Mouse (Mus musculus) liver, adult 2 months (tissue): ENCODE data around the gene Sgk2. TPM values are rescaled to one million over a fixed set of nuclear protein-coding genes. Genes with fewer than 3 reads are reported as not detected.

Experiments
- DNase-seq: peaks from one replicate; pipeline ENCODE4 v3.0.0-alpha.2; 2011; ENCODE audit warnings: low read depth, low spot score; ENCODE audit errors: extremely low read depth
- H3K27ac ChIP-seq: fragments of 200-500 bp; replicated peaks from 2 replicates; pipeline ENCODE4 v1.5.1; 2012; ENCODE audit warnings: low read depth, mild to moderate bottlenecking, control low read depth, inconsistent platforms, low read length; ENCODE audit not compliant: insufficient read depth
- H3K27me3 ChIP-seq: fragments of 200-500 bp; 2 replicates; pipeline ENCODE4 v1.6.1; 2012; ENCODE audit warnings: mild to moderate bottlenecking, moderate library complexity, low read length, inconsistent platforms; ENCODE audit not compliant: control insufficient read depth, insufficient read depth
- H3K36me3 ChIP-seq: fragments of 200-500 bp; 2 replicates; pipeline ENCODE4 v1.6.1; 2012; ENCODE audit warnings: low read length, inconsistent platforms; ENCODE audit not compliant: control insufficient read depth, insufficient read depth
- H3K4me1 ChIP-seq: fragments of 200-500 bp; 2 replicates; pipeline ENCODE4 v1.6.1; 2011; ENCODE audit warnings: low read length; ENCODE audit not compliant: control insufficient read depth, insufficient read depth
- H3K4me3 ChIP-seq: fragments of 200-500 bp; 2 replicates; pipeline ENCODE4 v1.5.1; 2011; ENCODE audit warnings: low read depth, mild to moderate bottlenecking, control low read depth, low read length, moderate library complexity; ENCODE audit not compliant: insufficient read depth
- H3K79me2 ChIP-seq: fragments of 200-500 bp; 2 replicates; pipeline ENCODE4 v1.6.1; 2012; ENCODE audit warnings: inconsistent platforms, mild to moderate bottlenecking, low read length, moderate library complexity; ENCODE audit not compliant: control insufficient read depth, insufficient read depth
- H3K9ac ChIP-seq: fragments of 200-500 bp; 2 replicates; pipeline ENCODE4 v1.6.1; 2012; ENCODE audit warnings: low read depth, mild to moderate bottlenecking, control low read depth, inconsistent platforms, low read length
- CTCF ChIP-seq: fragments of 200-500 bp; IDR thresholded peaks from 2 replicates; pipeline ENCODE4 v1.5.1; 2011; ENCODE audit warnings: low read depth, low read length, control low read depth
- POLR2A ChIP-seq: fragments of 200-500 bp; IDR thresholded peaks from 2 replicates; pipeline ENCODE4 v1.6.1; 2011; ENCODE audit warnings: low read length, control low read depth; ENCODE audit not compliant: insufficient read depth; ENCODE audit errors: extremely low read depth
- WGBS: fragments of 180-500 bp; shearing (Covaris S2); methylation state at CpG from one replicate; pipeline ENCODE4 v1.1.7; 2018; 5-methylcytosine and 5-hydroxymethylcytosine counted together
- polyA plus RNA-seq: library from polyadenylated mRNA; depleted of rRNA; stranded (reverse); fragments of >200 nt; gene quantifications from 2 replicates; pipeline ENCODE4 v1.2.3, GENCODE M21; 2012
- total RNA-seq: library from RNA; depleted of rRNA; stranded (reverse); fragments of >200 nt; gene quantifications from 2 replicates; pipeline ENCODE4 v1.2.3, GENCODE M21; 2014

Gene Sgk2
- total and polyA plus RNA-seq, 2 experiments: 27.8 to 39.4 TPM

DNA sequence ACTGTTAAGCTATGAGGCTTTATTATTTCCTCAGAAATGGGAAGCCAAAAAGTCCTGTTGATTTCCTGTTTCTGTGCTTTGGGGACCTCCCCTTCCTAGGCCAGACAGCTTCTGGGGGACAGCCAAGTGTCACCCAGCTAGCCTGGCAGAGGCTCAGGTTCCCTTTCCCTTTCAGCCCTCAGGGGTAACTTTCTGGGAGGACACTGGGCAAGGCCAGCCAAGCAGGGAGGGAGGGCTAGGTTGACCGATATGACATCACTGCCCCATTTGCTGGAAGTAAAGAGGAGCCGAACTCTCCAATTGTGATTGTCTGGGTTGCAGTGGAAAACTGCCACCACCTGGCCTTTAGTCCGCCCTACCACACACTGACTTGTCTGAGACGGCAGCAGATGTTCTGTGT is 11.1 kb upstream of the Sgk2 start:
- peak; percentile 94 for DNase-seq
- H3K27ac ChIP-seq: peak overlapping the region; percentile 49
- H3K4me3 ChIP-seq: no peak overlapping the region
- H3K36me3 ChIP-seq: no peaks in the 10 kb centered on the region
- H3K9ac ChIP-seq: 0 out of 2 replicates have a peak overlapping the region, but pooled peaks have one; percentile 2
- H3K27me3 ChIP-seq: no peaks in the 10 kb centered on the region
- 6% methylated on average over 4 of the region's 4 CpGs for WGBS
- TF ChIP-seq CTCF (no peak), POLR2A (no peak)
- H3K4me1 ChIP-seq: peaks cover 20% of the 10 kb centered on the region
- no peaks in the 10 kb centered on the region for H3K79me2 ChIP-seq

DNA sequence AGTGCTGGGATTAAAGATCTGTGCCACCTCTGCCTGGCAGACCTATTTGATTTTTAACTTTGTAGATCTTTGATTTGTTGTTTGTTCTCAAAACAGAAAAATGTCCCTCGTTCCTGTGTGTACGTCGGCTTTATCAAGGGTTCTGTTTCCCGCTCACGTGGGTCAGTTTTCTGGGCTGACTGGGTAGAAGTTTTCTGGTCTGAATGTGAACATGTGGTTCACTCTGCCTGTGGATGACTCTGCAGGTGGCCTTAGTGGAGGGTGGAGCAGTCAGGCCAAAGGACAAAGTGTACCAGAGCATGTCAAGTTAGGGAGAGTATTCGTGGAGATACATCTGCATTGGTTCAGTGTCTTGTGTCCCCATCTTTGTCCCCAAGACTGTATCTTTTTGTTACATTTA is 2.7 kb upstream of the Sgk2 start:
- H3K36me3 ChIP-seq: no peaks in the 10 kb centered on the region
- H3K27me3 ChIP-seq: no peaks in the 10 kb centered on the region
- WGBS: 27% methylated on average over 6 of the region's 6 CpGs
- peaks cover 17% of the 10 kb centered on the region for H3K4me1 ChIP-seq
- H3K79me2 ChIP-seq: peaks cover 3% of the 10 kb centered on the region; the same call in 1 of the 2 replicates
- TF ChIP-seq POLR2A: no peak
- TF ChIP-seq CTCF: no peak
- H3K4me3 ChIP-seq: no peak overlapping the region
- peak overlapping the region; percentile 65 for H3K27ac ChIP-seq
- peak; percentile 99 for DNase-seq
- H3K9ac ChIP-seq: no peak overlapping the region

DNA sequence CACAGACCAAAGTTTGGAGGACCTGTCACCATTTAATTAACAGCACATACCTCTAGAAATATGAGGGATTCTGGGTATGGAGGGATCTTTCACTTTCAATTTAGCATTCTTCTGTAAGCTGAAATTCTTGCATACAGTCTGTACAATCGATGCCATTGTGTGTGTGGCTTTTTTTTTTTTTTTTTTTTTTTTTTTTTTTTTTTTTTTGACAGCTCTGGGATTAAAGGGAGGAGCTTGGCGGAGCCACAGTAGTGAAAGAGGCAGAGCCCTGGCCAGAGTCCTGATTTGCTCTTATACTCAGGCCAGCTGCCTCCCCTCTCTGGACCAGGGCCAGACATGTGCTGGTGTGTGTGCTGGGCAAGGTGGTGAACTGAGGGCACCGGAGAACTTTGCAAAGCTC is 1.2 kb upstream of the Sgk2 start:
- WGBS: 10% methylated on average over 3 of the region's 3 CpGs
- peaks cover 11% of the 10 kb centered on the region; the same call in 1 of the 2 replicates for H3K79me2 ChIP-seq
- H3K4me3 ChIP-seq: no peak overlapping the region
- peak overlapping the region; percentile 84 for H3K27ac ChIP-seq
- no peaks in the 10 kb centered on the region for H3K36me3 ChIP-seq
- peaks cover 27% of the 10 kb centered on the region for H3K4me1 ChIP-seq
- TF ChIP-seq CTCF (no peak), POLR2A (no peak)
- no peak overlapping the region for H3K9ac ChIP-seq
- peak; percentile 95 for DNase-seq
- H3K27me3 ChIP-seq: no peaks in the 10 kb centered on the region

DNA sequence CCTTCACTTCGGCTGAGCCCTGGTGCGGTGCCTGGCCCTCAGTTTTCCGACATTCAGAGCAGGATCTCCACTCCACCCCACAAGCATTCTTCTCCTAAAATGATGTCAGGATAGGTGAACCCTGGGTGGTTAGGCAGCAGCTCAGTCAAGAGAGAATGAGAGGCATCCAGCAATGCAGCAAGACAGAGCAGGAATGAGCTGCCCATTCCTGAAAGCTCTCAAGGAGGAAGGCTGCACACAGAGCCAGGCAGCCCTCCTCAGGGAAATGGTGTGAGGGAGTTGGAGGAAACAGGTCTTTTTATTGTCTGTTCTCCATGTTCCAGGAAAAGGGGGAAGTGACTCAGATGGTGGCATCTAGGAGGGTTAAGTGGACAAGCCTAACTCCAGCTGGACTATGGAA is 366 bp upstream of the Sgk2 start:
- peak overlapping the region; percentile 84 for H3K27ac ChIP-seq
- no peaks in the 10 kb centered on the region for H3K36me3 ChIP-seq
- H3K79me2 ChIP-seq: peaks cover 11% of the 10 kb centered on the region; the same call in 1 of the 2 replicates
- 20% methylated on average over 3 of the region's 3 CpGs for WGBS
- TF ChIP-seq POLR2A: no peak
- H3K9ac ChIP-seq: peak overlapping the region; percentile 11
- H3K4me3 ChIP-seq: no peak overlapping the region
- H3K27me3 ChIP-seq: no peaks in the 10 kb centered on the region
- peaks cover 34% of the 10 kb centered on the region for H3K4me1 ChIP-seq
- no peak for DNase-seq

DNA sequence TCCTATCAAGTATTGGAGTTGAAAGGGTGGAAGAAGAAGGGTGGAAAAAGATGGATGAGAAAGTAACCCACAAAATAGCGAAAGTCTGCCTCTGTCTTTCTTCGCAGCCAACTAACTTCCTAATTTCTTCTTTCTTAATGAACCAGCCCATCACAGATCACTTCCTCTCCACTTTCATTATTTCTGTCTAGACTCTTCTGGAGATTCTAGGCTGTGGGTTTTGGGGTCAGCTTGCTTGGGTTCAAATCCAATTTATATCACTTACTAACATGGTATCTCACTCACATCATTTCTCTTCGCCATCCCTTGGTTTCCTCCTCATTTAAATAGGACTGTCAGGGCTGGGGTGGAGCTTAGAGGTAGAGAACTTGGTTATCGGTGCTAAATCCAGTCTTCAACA is 1.1 kb downstream of the Sgk2 start:
- Histone ChIP-seq H3K27ac (no peak overlapping the region), H3K36me3 (peaks cover 2% of the 10 kb centered on the region; the same call in 1 of the 2 replicates), H3K79me2 (peaks cover 11% of the 10 kb centered on the region; the same call in 1 of the 2 replicates), H3K4me3 (peak overlapping the region; percentile 42), H3K9ac (no peak overlapping the region), H3K4me1 (peaks cover 43% of the 10 kb centered on the region), H3K27me3 (no peaks in the 10 kb centered on the region)
- WGBS: 66% methylated on average over 4 of the region's 4 CpGs
- no peak for DNase-seq
- TF ChIP-seq POLR2A: no peak
- no peak for TF ChIP-seq CTCF

DNA sequence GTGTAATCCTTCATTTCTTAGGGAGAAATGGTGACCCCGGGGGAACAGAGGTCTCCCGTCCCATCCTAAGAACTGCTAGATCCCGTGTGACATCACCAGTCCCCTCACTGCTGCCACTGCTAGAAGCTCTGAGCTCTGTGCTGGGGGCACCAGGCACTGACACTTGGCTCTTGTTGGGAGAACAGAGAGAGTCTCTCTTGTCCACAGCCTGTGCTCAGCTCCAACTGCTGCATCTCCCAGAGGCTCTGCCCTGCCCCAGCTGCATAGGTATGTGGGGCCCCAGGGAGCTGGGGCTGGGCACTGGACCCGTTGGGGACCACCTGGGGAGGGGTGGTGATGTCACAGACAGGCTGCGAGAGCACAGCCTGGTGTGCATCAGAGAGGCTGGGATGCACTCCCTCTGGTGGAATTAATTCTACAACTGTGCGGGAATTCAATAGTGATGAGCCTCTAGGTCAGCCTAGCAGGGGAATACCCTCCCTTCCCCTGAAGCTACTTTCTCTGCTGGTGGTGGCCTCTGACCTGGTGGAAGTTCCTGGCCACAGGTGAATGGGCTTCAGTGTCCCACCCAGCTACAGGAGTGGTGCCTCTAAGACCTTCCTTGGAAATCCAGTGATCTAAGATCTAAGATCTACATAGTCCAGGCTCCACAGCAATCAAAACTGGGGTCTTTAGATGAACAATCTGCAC is 4.4 kb downstream of the Sgk2 start:
- Histone ChIP-seq H3K36me3 (peaks cover 9% of the 10 kb centered on the region), H3K9ac (peak overlapping the region; percentile 48), H3K27me3 (no peaks in the 10 kb centered on the region), H3K79me2 (peaks cover 11% of the 10 kb centered on the region; the same call in 1 of the 2 replicates), H3K27ac (peak overlapping the region; percentile 87), H3K4me1 (peaks cover 36% of the 10 kb centered on the region), H3K4me3 (no peak overlapping the region)
- WGBS: 44% methylated on average over 6 of the region's 6 CpGs
- TF ChIP-seq POLR2A (no peak), CTCF (peak; percentile 46)
- no peak for DNase-seq
